Mouse (Mus musculus): ENCODE measurements around the gene Ift122. TPM values are rescaled to one million over a fixed set of nuclear protein-coding genes. Genes with fewer than 3 reads are reported as not detected.

The Ift122 gene
- total RNA-seq, 2 experiments from 2014 or later, result 23.5 to 25.6 TPM

Other genes with a start within 250 kb of the Ift122 start
- 100 to 1,000 TPM; 125 to 131 TPM for gene Raf1, start 176.8 kb upstream of the Ift122 start, total RNA-seq (2021)
- gene Tmem40, start 91.1 kb upstream of the Ift122 start, total RNA-seq (2021), result 1 to 10 TPM; 1.2 to 1.5 TPM
- 10 to 100 TPM; 23.4 to 24.2 TPM for gene Cand2, start 78.9 kb upstream of the Ift122 start, total RNA-seq (2021)
- 1,000 to 10,000 TPM; 1,843 to 1,894 TPM for gene Rpl32, start 44.7 kb upstream of the Ift122 start, total RNA-seq (2021)
- 1 to 10 TPM in 1 of 2 experiments, under 1 TPM in 1; 0.96 to 1.9 TPM for gene Efcab12, start 15.1 kb upstream of the Ift122 start, total RNA-seq (2021)
- gene Mbd4, start 99 bp upstream of the Ift122 start, total RNA-seq (2021), result 1 to 10 TPM; 7.5 to 8.1 TPM
- gene Rho, start 78.3 kb downstream of the Ift122 start, total RNA-seq (2021), result 1 to 10 TPM in 1 of 2 experiments, under 1 TPM in 1; 0.70 to 1.1 TPM
- gene H1foo, start 91.5 kb downstream of the Ift122 start, total RNA-seq (2021), result not detected
- gene Plxnd1, start 141.5 kb downstream of the Ift122 start, total RNA-seq (2021), result 100 to 1,000 TPM; 237 to 271 TPM

All from adrenal gland, postnatal 4 days (tissue).